Mouse (Mus musculus) MEL (cell line): ENCODE results near the gene Wbp2. TPM values are rescaled to one million over a fixed set of nuclear protein-coding genes. Genes with fewer than 3 reads are reported as not detected.

Source experiments
- DNase-seq: peaks from one replicate; pipeline ENCODE4 v3.0.0; 2011; ENCODE audit warnings: low read depth, low spot score
- H3K27ac ChIP-seq: 2 replicates; pipeline ENCODE4 v1.5.1; 2012; ENCODE audit warnings: low read depth, mild to moderate bottlenecking, control low read depth, low read length, moderate library complexity; ENCODE audit not compliant: control insufficient read depth
- H3K27me3 ChIP-seq, 2 experiments: fragments of 150-350 bp in 1 of 2; sonication (generic) in 1 of 2; 2 replicates each; pipeline ENCODE4 v1.6.1; 2012; ENCODE audit warnings: low read length in 2 of 2, mild to moderate bottlenecking in 2 of 2, improper control_type of control experiment in 1 of 2, moderate library complexity in 1 of 2; ENCODE audit not compliant: insufficient read depth in 2 of 2, control insufficient read depth in 1 of 2
- H3K36me3 ChIP-seq, 2 experiments: 2 replicates each; pipeline ENCODE4 v1.6.1; 2012 to 2014; ENCODE audit warnings: low read length in 2 of 2, improper control_type of control experiment in 1 of 2, inconsistent platforms in 1 of 2, mild to moderate bottlenecking in 1 of 2; ENCODE audit not compliant: insufficient read depth in 2 of 2, control insufficient read depth in 1 of 2
- H3K4me1 ChIP-seq, 2 experiments: fragments of 150-350 bp in 1 of 2; sonication (generic) in 1 of 2; 2 replicates each; pipeline ENCODE4 v1.6.1; 2012; ENCODE audit warnings: low read length in 2 of 2, improper control_type of control experiment in 1 of 2, mild to moderate bottlenecking in 1 of 2; ENCODE audit not compliant: insufficient read depth in 2 of 2, control insufficient read depth in 1 of 2
- H3K4me3 ChIP-seq, 2 experiments: fragments of 150-350 bp in 1 of 2; sonication (generic) in 1 of 2; 2 replicates each; pipeline ENCODE4 v1.5.1; 2012; ENCODE audit warnings: low read depth in 2 of 2, low read length in 2 of 2, mild to moderate bottlenecking in 2 of 2, moderate library complexity in 2 of 2, control low read depth in 1 of 2, improper control_type of control experiment in 1 of 2; ENCODE audit not compliant: control insufficient read depth in 1 of 2, insufficient read depth in 1 of 2
- H3K79me2 ChIP-seq: 2 replicates; pipeline ENCODE4 v1.6.1; 2012; ENCODE audit warnings: mild to moderate bottlenecking, low read length, moderate library complexity; ENCODE audit not compliant: control insufficient read depth, poor library complexity, insufficient read depth
- H3K9ac ChIP-seq: 2 replicates; pipeline ENCODE4 v1.6.1; 2012; ENCODE audit warnings: low read depth, mild to moderate bottlenecking, control low read depth, low read length, moderate library complexity; ENCODE audit not compliant: control insufficient read depth, poor library complexity, severe bottlenecking
- H3K9me3 ChIP-seq: fragments of 150-350 bp; sonication (generic); replicated peaks from 2 replicates; pipeline ENCODE4 v1.6.1; 2012; ENCODE audit warnings: mild to moderate bottlenecking, low read length, improper control_type of control experiment, moderate library complexity; ENCODE audit not compliant: insufficient read depth
- CHD1 ChIP-seq: IDR thresholded peaks from 2 replicates; pipeline ENCODE4 v1.6.1; 2012; ENCODE audit warnings: low read depth, mild to moderate bottlenecking, inconsistent platforms, low read length, improper control_type of control experiment
- CHD2 ChIP-seq: IDR thresholded peaks from 2 replicates; pipeline ENCODE4 v1.6.1; 2011; ENCODE audit warnings: low read length, improper control_type of control experiment
- CTCF ChIP-seq, 3 experiments: IDR thresholded peaks in 2 of 3; conservative IDR thresholded peaks in 1 of 3; 2 replicates each; pipeline ENCODE4 v1.5.1; 2011 to 2012; ENCODE audit warnings: low read length in 3 of 3, low read depth in 2 of 3, mild to moderate bottlenecking in 2 of 3, improper control_type of control experiment in 1 of 3, inconsistent platforms in 1 of 3, mixed read lengths in 1 of 3, moderate library complexity in 1 of 3; ENCODE audit not compliant: control insufficient read depth in 1 of 3, insufficient read depth in 1 of 3, poor library complexity in 1 of 3, severe bottlenecking in 1 of 3
- E2F4 ChIP-seq: IDR thresholded peaks from 2 replicates; pipeline ENCODE4 v1.6.1; 2011; ENCODE audit warnings: low read depth, low read length, improper control_type of control experiment, borderline replicate concordance
- EP300 ChIP-seq, 2 experiments: IDR thresholded peaks; 2 replicates each; pipeline ENCODE4 v1.6.1; 2011; ENCODE audit warnings: improper control_type of control experiment in 2 of 2, low read length in 2 of 2, low read depth in 1 of 2, mild to moderate bottlenecking in 1 of 2
- GABPA ChIP-seq: IDR thresholded peaks from 2 replicates; pipeline ENCODE4 v1.6.1; 2012; ENCODE audit warnings: low read depth, mild to moderate bottlenecking, inconsistent platforms, low read length, improper control_type of control experiment, moderate library complexity
- GATA1 ChIP-seq: IDR thresholded peaks from 2 replicates; pipeline ENCODE4 v1.6.1; 2011; ENCODE audit warnings: low read depth, low read length, improper control_type of control experiment
- HCFC1 ChIP-seq: IDR thresholded peaks from 2 replicates; pipeline ENCODE4 v1.6.1; 2012; ENCODE audit warnings: low read depth, mild to moderate bottlenecking, inconsistent platforms, low read length, improper control_type of control experiment, moderate library complexity
- MAFK ChIP-seq: IDR thresholded peaks from 2 replicates; pipeline ENCODE4 v1.6.1; 2011; ENCODE audit warnings: low read depth, mild to moderate bottlenecking, low read length, improper control_type of control experiment, borderline replicate concordance
- MXI1 ChIP-seq: IDR thresholded peaks from 2 replicates; pipeline ENCODE4 v1.6.1; 2011; ENCODE audit warnings: mild to moderate bottlenecking, low read depth, low read length, improper control_type of control experiment
- MYB ChIP-seq: IDR thresholded peaks from 2 replicates; pipeline ENCODE4 v1.6.1; 2011; ENCODE audit warnings: mild to moderate bottlenecking, low read depth, low read length, improper control_type of control experiment
- MYC ChIP-seq: IDR thresholded peaks from 2 replicates; pipeline ENCODE4 v1.6.1; 2011; ENCODE audit warnings: low read depth, mild to moderate bottlenecking, low read length, improper control_type of control experiment, moderate library complexity
- NELFE ChIP-seq: IDR thresholded peaks from 2 replicates; pipeline ENCODE4 v1.6.1; 2011; ENCODE audit warnings: low read depth, low read length, improper control_type of control experiment
- NRF1 ChIP-seq: IDR thresholded peaks from 2 replicates; pipeline ENCODE4 v1.6.1; 2014; ENCODE audit warnings: low read depth, mild to moderate bottlenecking, inconsistent platforms, low read length, improper control_type of control experiment, moderate library complexity; ENCODE audit not compliant: poor library complexity, insufficient read depth, severe bottlenecking
- POLR2A ChIP-seq, 2 experiments: IDR thresholded peaks; 2 replicates each; pipeline ENCODE4 v1.6.1; 2011 to 2012; ENCODE audit warnings: low read length in 2 of 2, mild to moderate bottlenecking in 2 of 2, control low read depth in 1 of 2, improper control_type of control experiment in 1 of 2, low read depth in 1 of 2, moderate library complexity in 1 of 2; ENCODE audit not compliant: control insufficient read depth in 1 of 2, insufficient read depth in 1 of 2, poor library complexity in 1 of 2
- POLR2AphosphoS5 ChIP-seq: IDR thresholded peaks from 2 replicates; pipeline ENCODE4 v1.6.1; 2012; ENCODE audit warnings: low read depth, borderline replicate concordance, mild to moderate bottlenecking, inconsistent platforms, low read length, moderate library complexity, mixed read lengths
- RAD21 ChIP-seq: IDR thresholded peaks from 2 replicates; pipeline ENCODE4 v1.6.1; 2011; ENCODE audit warnings: mild to moderate bottlenecking, low read depth, low read length, improper control_type of control experiment
- RCOR1 ChIP-seq: IDR thresholded peaks from 2 replicates; pipeline ENCODE4 v1.6.1; 2012; ENCODE audit warnings: low read depth, mild to moderate bottlenecking, inconsistent platforms, low read length, improper control_type of control experiment
- SIN3A ChIP-seq: IDR thresholded peaks from 2 replicates; pipeline ENCODE4 v1.6.1; 2012; ENCODE audit warnings: low read length, improper control_type of control experiment, inconsistent platforms
- SMC3 ChIP-seq: IDR thresholded peaks from 2 replicates; pipeline ENCODE4 v1.6.1; 2011; ENCODE audit warnings: low read depth, low read length, improper control_type of control experiment
- TCF12 ChIP-seq: IDR thresholded peaks from 2 replicates; pipeline ENCODE4 v1.6.1; 2014; ENCODE audit warnings: low read depth, mild to moderate bottlenecking, inconsistent platforms, low read length, improper control_type of control experiment, moderate library complexity
- UBTF ChIP-seq: IDR thresholded peaks from 2 replicates; pipeline ENCODE4 v1.6.1; 2012; ENCODE audit warnings: low read depth, mild to moderate bottlenecking, inconsistent platforms, low read length, improper control_type of control experiment, moderate library complexity, borderline replicate concordance; ENCODE audit not compliant: insufficient read depth
- USF1 ChIP-seq: IDR thresholded peaks from 2 replicates; pipeline ENCODE4 v1.6.1; 2014; ENCODE audit warnings: low read depth, mild to moderate bottlenecking, inconsistent platforms, low read length, improper control_type of control experiment, moderate library complexity
- USF2 ChIP-seq, 2 experiments: IDR thresholded peaks; 2 replicates each; pipeline ENCODE4 v1.6.1; 2011 to 2012; ENCODE audit warnings: improper control_type of control experiment in 2 of 2, low read length in 2 of 2, borderline replicate concordance in 1 of 2, inconsistent platforms in 1 of 2, low read depth in 1 of 2, mild to moderate bottlenecking in 1 of 2; ENCODE audit not compliant: insufficient read depth in 1 of 2
- ZKSCAN1 ChIP-seq: IDR thresholded peaks from 2 replicates; pipeline ENCODE4 v1.6.1; 2012; ENCODE audit warnings: low read depth, mild to moderate bottlenecking, inconsistent platforms, low read length, improper control_type of control experiment, moderate library complexity
- polyA plus RNA-seq, 2 experiments: library from polyadenylated mRNA; stranded (reverse) in 1 of 2; unstranded in 1 of 2; fragments of >175 nt in 1 of 2; fragments of >200 nt in 1 of 2; gene quantifications; 2 replicates each; pipeline versions ENCODE4 v1.2.1 to v1.2.4; 2012; ENCODE audit warnings: low replicate concordance in 2 of 2, low read depth in 1 of 2; ENCODE audit not compliant: insufficient read length in 2 of 2, insufficient read depth in 1 of 2, missing spikeins in 1 of 2
- total RNA-seq: library from RNA; depleted of rRNA; stranded (reverse); fragments of 300-350 nt; gene quantifications from 2 replicates; pipeline ENCODE4 v1.2.3, GENCODE M21; 2012

Wbp2 gene
- total and polyA plus RNA-seq, 3 experiments: 16.5 to 75.8 TPM; not detected in 1

GRCm38 (mm10) chr11:116065345-116065744 lies 21.4 kb downstream of the Wbp2 start:
- Histone ChIP-seq H3K79me2 (no peaks in the 10 kb centered on the region), H3K9me3 (no peaks in the 10 kb centered on the region), H3K27ac (no peak overlapping the region), H3K36me3 (no peaks in the 10 kb centered on the region; a peak in 1 of 4 replicates), H3K4me1 (no peaks in the 10 kb centered on the region), H3K27me3 (no peaks in the 10 kb centered on the region), H3K4me3 (no peak overlapping the region), H3K9ac (no peak overlapping the region)
- TF ChIP-seq POLR2AphosphoS5: no peak
- no peak for TF ChIP-seq USF2 (IDR thresholded peaks at IDR 0.05; ENCODE audit: borderline replicate concordance in 1 of 2, insufficient read depth in 1 of 2, low read depth in 1 of 2, low read length in 2 of 2)
- no peak for TF ChIP-seq CTCF (IDR thresholded peaks at IDR 0.05 in 2 of 3, conservative IDR thresholded peaks at IDR 0.05 in 1 of 3; ENCODE audit: control insufficient read depth in 1 of 3, insufficient read depth in 1 of 3, low read depth in 2 of 3, low read length in 3 of 3, poor library complexity in 1 of 3, severe bottlenecking in 1 of 3)
- TF ChIP-seq POLR2A (IDR thresholded peaks at IDR 0.05; ENCODE audit: control insufficient read depth in 1 of 2, insufficient read depth in 1 of 2, low read depth in 1 of 2, low read length in 2 of 2, poor library complexity in 1 of 2): no peak
- no peak for TF ChIP-seq EP300 (IDR thresholded peaks at IDR 0.05; ENCODE audit: low read depth in 1 of 2, low read length in 2 of 2)
- TF ChIP-seq CHD1: no peak
- no peak for TF ChIP-seq CHD2
- TF ChIP-seq RCOR1: no peak
- TF ChIP-seq TCF12: no peak
- TF ChIP-seq USF1: no peak
- no peak for TF ChIP-seq SMC3
- no peak for TF ChIP-seq GABPA
- no peak for TF ChIP-seq E2F4
- TF ChIP-seq GATA1: no peak
- TF ChIP-seq HCFC1: no peak
- no peak for TF ChIP-seq NELFE
- TF ChIP-seq RAD21: no peak
- no peak for DNase-seq

GRCm38 (mm10) chr11:116064187-116064867 lies 22.5 kb downstream of the Wbp2 start:
- Histone ChIP-seq H3K4me1 (no peaks in the 10 kb centered on the region), H3K79me2 (no peaks in the 10 kb centered on the region), H3K4me3 (no peak overlapping the region), H3K27me3 (no peaks in the 10 kb centered on the region), H3K9me3 (no peaks in the 10 kb centered on the region), H3K36me3 (peaks cover 0 to 5% of the 10 kb centered on the region in 2 experiments; a peak in 2 of 4 replicates), H3K27ac (no peak overlapping the region), H3K9ac (no peak overlapping the region)
- no peak for DNase-seq
- no peak for TF ChIP-seq UBTF
- TF ChIP-seq MYC: no peak
- TF ChIP-seq MXI1: no peak
- no peak for TF ChIP-seq ZKSCAN1
- TF ChIP-seq SIN3A: no peak
- TF ChIP-seq MYB: no peak
- TF ChIP-seq MAFK: no peak
- TF ChIP-seq POLR2AphosphoS5: no peak
- no peak for TF ChIP-seq HCFC1
- no peak; a peak in 1 of 4 replicates for TF ChIP-seq POLR2A (IDR thresholded peaks at IDR 0.05; ENCODE audit: control insufficient read depth in 1 of 2, insufficient read depth in 1 of 2, low read depth in 1 of 2, low read length in 2 of 2, poor library complexity in 1 of 2)
- TF ChIP-seq NRF1: no peak
